In genomic region chr17:43794731-43795280, GRCm38 (mm10) we compare ENCODE assay signal across 20 mouse cellular contexts. TPM values are rescaled to one million over a fixed set of nuclear protein-coding genes. Genes with fewer than 3 reads are reported as not detected.
A peak's percentile ranks its signal among the peaks of the same experiment; 100 is the strongest.
DNase-seq lines count a peak whose midpoint lies in the region; ATAC-seq and TF ChIP-seq lines count a peak whose summit lies in the region.
"Had no signal": no experiment of that assay in that cellular context is flagged by ENCODE, and none has a peak within 500 bp of the region (broad histone marks: within the 10 kb centered on the region; RNA-seq: fewer than 3 reads in every experiment).

No protein-coding gene starts in this region.

- no peaks in the 10 kb centered on the region for H3K4me1 ChIP-seq in embryonic facial prominence, embryonic 14.5 days (ENCODE audit: control insufficient read depth, insufficient read depth, low read length)
- no peaks in the 10 kb centered on the region for H3K4me1 ChIP-seq in embryonic facial prominence, embryonic 10.5 days
- H3K4me1 ChIP-seq in lung, embryonic 14.5 days (ENCODE audit: insufficient read depth) = no peaks in the 10 kb centered on the region
- no peaks in the 10 kb centered on the region for H3K4me1 ChIP-seq in stomach, postnatal 0 days (replicated peaks; ENCODE audit: control insufficient read depth, insufficient read depth)
- H3K4me1 ChIP-seq: kidney, embryonic 15.5 days; limb, embryonic 10.5 days; midbrain, embryonic 13.5 days had no signal

- no peaks in the 10 kb centered on the region for H3K36me3 ChIP-seq in embryonic facial prominence, embryonic 14.5 days (ENCODE audit: control insufficient read depth, insufficient read depth, low read length)
- H3K36me3 ChIP-seq in embryonic facial prominence, embryonic 10.5 days (replicated peaks) = no peaks in the 10 kb centered on the region
- H3K36me3 ChIP-seq in lung, embryonic 14.5 days (ENCODE audit: insufficient read depth) = no peaks in the 10 kb centered on the region
- H3K36me3 ChIP-seq in stomach, postnatal 0 days (ENCODE audit: control insufficient read depth, insufficient read depth, low read length) = no peaks in the 10 kb centered on the region
- H3K36me3 ChIP-seq: kidney, embryonic 15.5 days; limb, embryonic 10.5 days; midbrain, embryonic 13.5 days had no signal

- H3K9me3 ChIP-seq in embryonic facial prominence, embryonic 14.5 days (ENCODE audit: control insufficient read depth, low read length) = no peaks in the 10 kb centered on the region
- H3K9me3 ChIP-seq in embryonic facial prominence, embryonic 10.5 days = no peaks in the 10 kb centered on the region
- H3K9me3 ChIP-seq in lung, embryonic 14.5 days (ENCODE audit: low read depth, low read length) = no peaks in the 10 kb centered on the region
- H3K9me3 ChIP-seq in stomach, postnatal 0 days (ENCODE audit: control insufficient read depth, low read length) = no peaks in the 10 kb centered on the region
- H3K9me3 ChIP-seq: kidney, embryonic 15.5 days; limb, embryonic 10.5 days; midbrain, embryonic 13.5 days had no signal

- no peak for TF ChIP-seq CTCF in lung, embryonic 14.5 days (IDR thresholded peaks at IDR 0.05; ENCODE audit: low read depth)
- 0 out of 2 replicates have a peak, but pooled peaks have one; percentile 5 for TF ChIP-seq CTCF in stomach, postnatal 0 days (IDR thresholded peaks at IDR 0.05; ENCODE audit: low read depth)

- H3K4me2 ChIP-seq in embryonic facial prominence, embryonic 14.5 days (ENCODE audit: low read depth, low read length) = no peak overlapping the region
- no peak overlapping the region for H3K4me2 ChIP-seq in lung, embryonic 14.5 days
- H3K4me2 ChIP-seq in stomach, postnatal 0 days (replicated peaks; ENCODE audit: low read depth) = no peak overlapping the region
- H3K4me2 ChIP-seq: kidney, embryonic 15.5 days; midbrain, embryonic 13.5 days had no signal

- no peaks in the 10 kb centered on the region for H3K27me3 ChIP-seq in embryonic facial prominence, embryonic 14.5 days (replicated peaks; ENCODE audit: control insufficient read depth, insufficient read depth, low read length)
- no peaks in the 10 kb centered on the region for H3K27me3 ChIP-seq in embryonic facial prominence, embryonic 10.5 days (replicated peaks; ENCODE audit: low read depth, poor library complexity, severe bottlenecking)
- no peaks in the 10 kb centered on the region for H3K27me3 ChIP-seq in lung, embryonic 14.5 days (ENCODE audit: insufficient read depth, low read length)
- no peaks in the 10 kb centered on the region for H3K27me3 ChIP-seq in stomach, postnatal 0 days (ENCODE audit: control insufficient read depth, insufficient read depth, low read length)
- H3K27me3 ChIP-seq: midbrain, embryonic 13.5 days had no signal

- no peak for TF ChIP-seq EP300 in stomach, postnatal 0 days (optimal IDR thresholded peaks at IDR 0.05)

- no peak overlapping the region for H3K4me3 ChIP-seq in embryonic facial prominence, embryonic 14.5 days (ENCODE audit: low read depth, low read length)
- H3K4me3 ChIP-seq in embryonic facial prominence, embryonic 10.5 days = no peak overlapping the region
- H3K4me3 ChIP-seq in lung, embryonic 14.5 days (ENCODE audit: low read depth, low read length) = no peak overlapping the region
- H3K4me3 ChIP-seq in stomach, postnatal 0 days (ENCODE audit: low read depth, low read length) = no peak overlapping the region
- H3K4me3 ChIP-seq: kidney, embryonic 15.5 days; limb, embryonic 10.5 days; midbrain, embryonic 13.5 days had no signal

- intact Hi-C loops in heart, postnatal 36 days (cut with DNase I) = no loop called here

- no peak for ATAC-seq in embryonic facial prominence, embryonic 14.5 days (ENCODE audit: low read depth)
- no peak for ATAC-seq in lung, embryonic 14.5 days (ENCODE audit: insufficient read depth)
- ATAC-seq in stomach, postnatal 0 days (ENCODE audit: low FRiP score, low TSS enrichment) = no peak
- ATAC-seq: forebrain, postnatal 0 days; hindbrain, postnatal 0 days; intestine, embryonic 16.5 days; midbrain, embryonic 13.5 days had no signal

- peak; percentile 20 for DNase-seq in embryonic facial prominence, embryonic 14.5 days (ENCODE audit: low spot score)
- no peak for DNase-seq in embryonic facial prominence, embryonic 10.5 days (ENCODE audit: low spot score)
- DNase-seq in heart, adult 9 months (ENCODE audit: low spot score in 2 of 2) = peak; percentile 58 to 60
- no peak for DNase-seq in heart, postnatal 36 days
- DNase-seq in lung, embryonic 14.5 days = peak; percentile 26
- DNase-seq in lung, postnatal 4 days = no peak
- DNase-seq in stomach, postnatal 0 days (ENCODE audit: low spot score) = no peak
- no peak for DNase-seq in right cerebral cortex, adult 2 months (ENCODE audit: low spot score in 2 of 2)
- DNase-seq: adrenal gland, postnatal 14 days; cerebellum, adult 9-10 months; forebrain, postnatal 0 days; lung, postnatal 14 days; thymus, postnatal 14 days had no signal

- WGBS in embryonic facial prominence, embryonic 14.5 days = 67% methylated on average over 1 of the region's 1 CpGs
- WGBS in embryonic facial prominence, embryonic 10.5 days = 77% methylated on average over 1 of the region's 1 CpGs
- 60% methylated on average over 1 of the region's 1 CpGs for WGBS in lung, embryonic 14.5 days
- 65% methylated on average over 1 of the region's 1 CpGs for WGBS in stomach, postnatal 0 days

- H3K9ac ChIP-seq in embryonic facial prominence, embryonic 14.5 days (ENCODE audit: low read depth, low read length) = no peak overlapping the region
- no peak overlapping the region for H3K9ac ChIP-seq in lung, embryonic 14.5 days
- no peak overlapping the region for H3K9ac ChIP-seq in stomach, postnatal 0 days (ENCODE audit: low read length)
- H3K9ac ChIP-seq: forebrain, postnatal 0 days; kidney, embryonic 15.5 days; midbrain, embryonic 13.5 days had no signal

- H3K27ac ChIP-seq in embryonic facial prominence, embryonic 14.5 days (replicated peaks; ENCODE audit: low read depth, low read length) = no peak overlapping the region
- H3K27ac ChIP-seq in embryonic facial prominence, embryonic 10.5 days (replicated peaks) = no peak overlapping the region
- H3K27ac ChIP-seq in lung, embryonic 14.5 days (ENCODE audit: low read depth) = 0 out of 2 replicates have a peak overlapping the region, but pooled peaks have one; percentile 26
- no peak overlapping the region for H3K27ac ChIP-seq in stomach, postnatal 0 days (replicated peaks)
- H3K27ac ChIP-seq: hindbrain, postnatal 0 days; kidney, embryonic 15.5 days; limb, embryonic 10.5 days; midbrain, embryonic 13.5 days had no signal

RNA-seq across cellular contexts. Expression of gene Rcan2, which starts 6.3 kb away (rescaled TPM):
- 6.3 and 8.4 TPM in 2 replicates for polyA plus RNA-seq in embryonic facial prominence, embryonic 14.5 days (2014; fragmentation: Nextera tagmentation; extraction: Ambion mirVana)
- 3.2 and 5.6 TPM in 2 replicates for polyA plus RNA-seq in embryonic facial prominence, embryonic 10.5 days (2016; fragmentation: Nextera tagmentation; extraction: Ambion mirVana)
- 100 to 1,000 TPM; 355 to 411 TPM for total RNA-seq in heart, postnatal 36 days (2021)
- polyA plus RNA-seq in lung, embryonic 14.5 days (2014; fragmentation: Nextera tagmentation; extraction: Ambion mirVana) = 3.7 and 4.2 TPM in 2 replicates
- 11.0 and 12.5 TPM in 2 replicates for polyA plus RNA-seq in stomach, postnatal 0 days (2015; fragmentation: Nextera tagmentation; extraction: Ambion mirVana)
- total RNA-seq: megakaryocyte, adult 5-6 weeks; monocyte, adult 5-6 weeks had no signal

Comparison
In these comparisons a context has a peak if more than half of its experiments do, and no peak if none do; other contexts are left out.
1. DNase-seq: peak in embryonic facial prominence, embryonic 14.5 days (single experiment), heart, adult 9 months (2 of 2) and lung, embryonic 14.5 days (single experiment); none in embryonic facial prominence, embryonic 10.5 days (single experiment), heart, postnatal 36 days (0 of 2), lung, postnatal 4 days (0 of 2), stomach, postnatal 0 days (single experiment) and right cerebral cortex, adult 2 months (0 of 2).